Comparison of ENCODE assay signal across 8 mouse cellular contexts in genomic region chr3:108044394-108045140, GRCm38 (mm10). TPM values are rescaled to one million over a fixed set of nuclear protein-coding genes. Genes with fewer than 3 reads are reported as not detected.
DNase-seq lines count a peak whose midpoint lies in the region; ATAC-seq and TF ChIP-seq lines count a peak whose summit lies in the region.

TSS of gene Gstm4 (minus strand) at chr3:108044894.

- peak within 1 kb of the TSS; percentile 92 for H3K4me2 ChIP-seq in lung, embryonic 15.5 days

- ATAC-seq in lung, embryonic 15.5 days (ENCODE audit: borderline replicate concordance, extremely low read depth, low FRiP score, low TSS enrichment): peak; percentile 96

- peak; percentile 83 for DNase-seq in NIH3T3 (ENCODE audit: low read depth)
- DNase-seq in cerebellum, postnatal 10 days: peak; percentile 84 to 88
- peak; percentile 78 to 90 for DNase-seq in frontal cortex, adult 2 months (ENCODE audit: extremely low spot score in 1 of 2, low spot score in 1 of 2)
- DNase-seq in hindbrain, embryonic 10.5 days (ENCODE audit: low spot score): peak; percentile 81
- peak; percentile 75 for DNase-seq in layer of hippocampus, adult 9-10 months (ENCODE audit: low spot score)
- peak; percentile 77 to 84 for DNase-seq in thymus, adult 18-20 months

- H3K9me3 ChIP-seq in hindbrain, embryonic 10.5 days: no peaks in the 10 kb centered on the region
- no peaks in the 10 kb centered on the region for H3K9me3 ChIP-seq in lung, embryonic 15.5 days

- H3K9ac ChIP-seq in lung, embryonic 15.5 days: peak within 1 kb of the TSS; percentile 54

- peak within 1 kb of the TSS; percentile 67 for H3K4me3 ChIP-seq in hindbrain, embryonic 10.5 days
- H3K4me3 ChIP-seq in lung, embryonic 15.5 days: peak within 1 kb of the TSS; percentile 55
- peak within 1 kb of the TSS; percentile 64 for H3K4me3 ChIP-seq in olfactory bulb, adult 2 months (ENCODE audit: insufficient read depth, low read depth, low read length)

- WGBS in hindbrain, embryonic 10.5 days: 9% methylated on average over 29 of the region's 29 CpGs
- 2% methylated on average over 29 of the region's 29 CpGs for WGBS in lung, embryonic 15.5 days
- 4% methylated on average over 29 of the region's 29 CpGs for WGBS in olfactory bulb, adult 2 months

- H3K36me3 ChIP-seq in hindbrain, embryonic 10.5 days: no peaks in the 10 kb centered on the region
- H3K36me3 ChIP-seq in lung, embryonic 15.5 days: no peaks in the 10 kb centered on the region

- TF ChIP-seq POLR2A in olfactory bulb, adult 2 months (IDR thresholded peaks at IDR 0.05; ENCODE audit: insufficient read depth, low read depth, low read length): no peak; the same call in 1 of the 2 replicates

- TF ChIP-seq CTCF in olfactory bulb, adult 2 months (IDR thresholded peaks at IDR 0.05; ENCODE audit: insufficient read depth, low read depth, low read length): no peak

- peak within 1 kb of the TSS; percentile 85 for H3K27ac ChIP-seq in hindbrain, embryonic 10.5 days
- peak within 1 kb of the TSS; percentile 55 for H3K27ac ChIP-seq in lung, embryonic 15.5 days
- H3K27ac ChIP-seq in olfactory bulb, adult 2 months (ENCODE audit: insufficient read depth, low read depth, low read length): no peak within 1 kb of the TSS

- H3K27me3 ChIP-seq in hindbrain, embryonic 10.5 days (ENCODE audit: insufficient read depth, poor library complexity, severe bottlenecking): 0 out of 2 replicates have a peak, but pooled peaks cover 5% of the 10 kb centered on the region
- no peaks in the 10 kb centered on the region for H3K27me3 ChIP-seq in lung, embryonic 15.5 days

- peaks cover 17% of the 10 kb centered on the region for H3K4me1 ChIP-seq in hindbrain, embryonic 10.5 days (replicated peaks)
- H3K4me1 ChIP-seq in lung, embryonic 15.5 days: peaks cover 11% of the 10 kb centered on the region; the same call in 1 of the 2 replicates
- peaks cover 6% of the 10 kb centered on the region for H3K4me1 ChIP-seq in olfactory bulb, adult 2 months (ENCODE audit: control insufficient read depth, insufficient read depth, low read length)

RNA-seq across cellular contexts. Expression of gene Gstm4, which starts in this region (rescaled TPM):
- polyA plus RNA-seq in frontal cortex, adult 2 months (2012; rRNA removed): 12.7 and 15.0 TPM in 2 replicates
- polyA plus RNA-seq in hindbrain, embryonic 10.5 days (2016; fragmentation: Nextera tagmentation; extraction: Ambion mirVana): 12.8 and 13.9 TPM in 2 replicates
- polyA plus RNA-seq in lung, embryonic 15.5 days (2015; fragmentation: Nextera tagmentation; extraction: Ambion mirVana): 16.7 TPM in 2 replicates
- not detected in 2 replicates for polyA plus RNA-seq in olfactory bulb, adult 2 months (2012; ENCODE audit: insufficient read depth, insufficient read length, low replicate concordance, missing spikeins)

Comparison
In these comparisons a context has a peak if more than half of its experiments do, and no peak if none do; other contexts are left out.
1. RNA of gene Gstm4 (polyA plus RNA-seq): 16.7 TPM in lung, embryonic 15.5 days, 12.7 to 15.0 TPM in frontal cortex, adult 2 months and 12.8 to 13.9 TPM in hindbrain, embryonic 10.5 days; not detected in olfactory bulb, adult 2 months; every median in the first group is over 10 times any median in the second.
2. Peak in every context shown above with its lines, with median percentiles within 50 percentile points of each other: DNase-seq and H3K4me3 ChIP-seq.